Mouse (Mus musculus) stomach, embryonic 16.5 days (tissue): ENCODE measurements around the gene Nop9. TPM values are rescaled to one million over a fixed set of nuclear protein-coding genes. Genes with fewer than 3 reads are reported as not detected.
A peak's percentile ranks its signal among the peaks of the same experiment; 100 is the strongest.

Experiments
- ATAC-seq: fragments of 200-750 bp; cut with Nextera tagmentation; 2 replicates; pipeline ENCODE4 v1.8.0; 2017; ENCODE audit warnings: moderate number of reproducible peaks, moderate TSS enrichment; ENCODE audit not compliant: insufficient read depth, low FRiP score
- H3K27ac ChIP-seq: fragments of 300-500 bp; sonication (generic); 2 replicates; pipeline ENCODE4 v1.5.1; 2014; ENCODE audit warnings: low read length
- H3K27me3 ChIP-seq: fragments of 300-500 bp; sonication (generic); 2 replicates; pipeline ENCODE4 v1.6.1; 2014; ENCODE audit warnings: low read length, control low read depth, mixed read lengths; ENCODE audit not compliant: control insufficient read depth, insufficient read depth
- H3K36me3 ChIP-seq: fragments of 300-500 bp; sonication (generic); 2 replicates; pipeline ENCODE4 v1.6.1; 2014; ENCODE audit warnings: low read length; ENCODE audit not compliant: control insufficient read depth, insufficient read depth
- H3K4me1 ChIP-seq: fragments of 300-500 bp; sonication (generic); 2 replicates; pipeline ENCODE4 v1.6.1; 2014; ENCODE audit warnings: low read length, control low read depth, mixed read lengths; ENCODE audit not compliant: control insufficient read depth, insufficient read depth
- H3K4me2 ChIP-seq: fragments of 300-500 bp; sonication (generic); 2 replicates; pipeline ENCODE4 v1.6.1; 2014; ENCODE audit warnings: low read depth, low read length, mixed read lengths
- H3K4me3 ChIP-seq: fragments of 300-500 bp; sonication (generic); replicated peaks from 2 replicates; pipeline ENCODE4 v1.5.1; 2014; ENCODE audit warnings: mild to moderate bottlenecking, low read length
- H3K9ac ChIP-seq: fragments of 300-500 bp; sonication (generic); 2 replicates; pipeline ENCODE4 v1.6.1; 2014; ENCODE audit warnings: low read length
- H3K9me3 ChIP-seq: fragments of 300-500 bp; sonication (generic); replicated peaks from 2 replicates; pipeline ENCODE4 v1.6.1; 2016; ENCODE audit warnings: low read length, control low read depth; ENCODE audit not compliant: control insufficient read depth
- WGBS: fragments of 180-500 bp; shearing (Covaris S2); extraction: QIAGEN DNeasy Blood & Tissue Kit; methylation state at CpG from one replicate; pipeline ENCODE4 v1.1.7; 2014; 5-methylcytosine and 5-hydroxymethylcytosine counted together
- polyA plus RNA-seq: library from polyadenylated mRNA; unstranded; fragments of >200 nt; fragmentation: Nextera tagmentation; extraction: Ambion mirVana; gene quantifications from 2 replicates; pipeline ENCODE4 v1.2.1, GENCODE M21; 2015

The Nop9 gene
- polyA plus RNA-seq, 1 experiment from 2014 or later, result 28.4 TPM

GRCm38 (mm10) chr14:55713729-55714122 is 31.8 kb upstream of the Nop9 start, which contains the start of gene Tgm1:
Tgm1 (minus strand) TSS chr14:55713926.
- Histone ChIP-seq H3K9me3 (no peaks in the 10 kb centered on the region), H3K9ac (peak within 1 kb of the TSS; percentile 68), H3K4me2 (peak within 1 kb of the TSS; percentile 53), H3K4me3 (peak within 1 kb of the TSS; percentile 37), H3K4me1 (peaks cover 15% of the 10 kb centered on the region), H3K27me3 (no peaks in the 10 kb centered on the region), H3K36me3 (no peaks in the 10 kb centered on the region), H3K27ac (peak within 1 kb of the TSS; percentile 87)
- ATAC-seq, result no peak
- 23% methylated on average over 4 of the region's 4 CpGs for WGBS

- Histone ChIP-seq H3K9me3 (no peaks in the 10 kb centered on the region), H3K4me2 (no peak overlapping the region), H3K9ac (no peak overlapping the region), H3K4me1 (peaks cover 15% of the 10 kb centered on the region), H3K36me3 (no peaks in the 10 kb centered on the region), H3K27ac (peak overlapping the region; percentile 87), H3K27me3 (no peaks in the 10 kb centered on the region), H3K4me3 (no peak overlapping the region)
- peak; percentile 78 for ATAC-seq
- WGBS, result 30% methylated on average over 6 of the region's 6 CpGs
Observed at GRCm38 (mm10) chr14:55714893-55715292, 30.6 kb upstream of the Nop9 start.

- peak overlapping the region; percentile 79 for H3K27ac ChIP-seq
- peaks cover 17% of the 10 kb centered on the region for H3K4me1 ChIP-seq
- no peaks in the 10 kb centered on the region for H3K9me3 ChIP-seq
- WGBS, result 92% methylated on average over 6 of the region's 6 CpGs
- H3K4me2 ChIP-seq, result no peak overlapping the region
- H3K36me3 ChIP-seq, result no peaks in the 10 kb centered on the region
- ATAC-seq, result no peak
- H3K4me3 ChIP-seq, result no peak overlapping the region
- H3K9ac ChIP-seq, result no peak overlapping the region
- no peaks in the 10 kb centered on the region for H3K27me3 ChIP-seq
Observed at GRCm38 (mm10) chr14:55716271-55716670, 29.2 kb upstream of the Nop9 start.

GRCm38 (mm10) chr14:55716884-55717283 is 28.6 kb upstream of the Nop9 start:
- no peaks in the 10 kb centered on the region for H3K9me3 ChIP-seq
- H3K4me1 ChIP-seq, result peaks cover 20% of the 10 kb centered on the region
- H3K4me2 ChIP-seq, result no peak overlapping the region
- no peaks in the 10 kb centered on the region for H3K27me3 ChIP-seq
- H3K9ac ChIP-seq, result no peak overlapping the region
- no peak for ATAC-seq
- no peak overlapping the region for H3K27ac ChIP-seq
- no peaks in the 10 kb centered on the region for H3K36me3 ChIP-seq
- H3K4me3 ChIP-seq, result no peak overlapping the region
- 79% methylated on average over 8 of the region's 8 CpGs for WGBS

GRCm38 (mm10) chr14:55719737-55720136 is 25.8 kb upstream of the Nop9 start:
- no peaks in the 10 kb centered on the region for H3K9me3 ChIP-seq
- H3K4me3 ChIP-seq, result no peak overlapping the region
- H3K9ac ChIP-seq, result no peak overlapping the region
- no peak for ATAC-seq
- peaks cover 7% of the 10 kb centered on the region for H3K4me1 ChIP-seq
- H3K4me2 ChIP-seq, result no peak overlapping the region
- no peaks in the 10 kb centered on the region for H3K27me3 ChIP-seq
- H3K36me3 ChIP-seq, result no peaks in the 10 kb centered on the region
- 80% methylated on average over 6 of the region's 6 CpGs for WGBS
- H3K27ac ChIP-seq, result no peak overlapping the region

- Histone ChIP-seq H3K36me3 (no peaks in the 10 kb centered on the region), H3K9me3 (no peaks in the 10 kb centered on the region), H3K27me3 (no peaks in the 10 kb centered on the region), H3K9ac (no peak overlapping the region; the same call in 1 of the 2 replicates), H3K4me1 (peaks cover 4% of the 10 kb centered on the region; the same call in 1 of the 2 replicates), H3K4me3 (no peak overlapping the region), H3K4me2 (peak overlapping the region; percentile 87; the same call in 1 of the 2 replicates), H3K27ac (no peak overlapping the region)
- WGBS, result 89% methylated on average over 12 of the region's 12 CpGs
- ATAC-seq, result no peak
Observed at GRCm38 (mm10) chr14:55720666-55721065, 24.8 kb upstream of the Nop9 start.

- Histone ChIP-seq H3K4me1 (peaks cover 4% of the 10 kb centered on the region; the same call in 1 of the 2 replicates), H3K36me3 (no peaks in the 10 kb centered on the region), H3K27ac (peak overlapping the region; percentile 60), H3K9me3 (no peaks in the 10 kb centered on the region), H3K9ac (peak overlapping the region; percentile 92; the same call in 1 of the 2 replicates), H3K27me3 (no peaks in the 10 kb centered on the region), H3K4me3 (peak overlapping the region; percentile 92), H3K4me2 (peak overlapping the region; percentile 87)
- no peak for ATAC-seq
- 72% methylated on average over 6 of the region's 6 CpGs for WGBS
Observed at GRCm38 (mm10) chr14:55721076-55721475, 24.4 kb upstream of the Nop9 start.

GRCm38 (mm10) chr14:55721700-55722437 is 23.6 kb upstream of the Nop9 start, which contains the start of gene Rabggta:
Rabggta (minus strand) TSS chr14:55722263.
- Histone ChIP-seq H3K36me3 (no peaks in the 10 kb centered on the region), H3K9me3 (no peaks in the 10 kb centered on the region), H3K27me3 (no peaks in the 10 kb centered on the region), H3K4me2 (peak within 1 kb of the TSS; percentile 87), H3K9ac (peak within 1 kb of the TSS; percentile 92), H3K4me1 (peaks cover 4% of the 10 kb centered on the region; the same call in 1 of the 2 replicates), H3K27ac (peak within 1 kb of the TSS; percentile 90), H3K4me3 (peak within 1 kb of the TSS; percentile 92)
- under 1% methylated on average over 50 of the region's 50 CpGs for WGBS
- peak; percentile 95 for ATAC-seq

GRCm38 (mm10) chr14:55722438-55722945 is 23.0 kb upstream of the Nop9 start:
- Histone ChIP-seq H3K4me1 (peaks cover 4% of the 10 kb centered on the region; the same call in 1 of the 2 replicates), H3K9me3 (no peaks in the 10 kb centered on the region), H3K4me2 (peak overlapping the region; percentile 87), H3K36me3 (no peaks in the 10 kb centered on the region), H3K9ac (peak overlapping the region; percentile 92), H3K27me3 (no peaks in the 10 kb centered on the region), H3K27ac (peak overlapping the region; percentile 18; the same call in 1 of the 2 replicates), H3K4me3 (peak overlapping the region; percentile 92)
- ATAC-seq, result no peak
- WGBS, result 51% methylated on average over 8 of the region's 8 CpGs
